In genomic region chr11:110453445-110454154, GRCm38 (mm10) we compare ENCODE assay signal across 21 mouse cellular contexts.
"Had no signal": no experiment of that assay in that cellular context is flagged by ENCODE, and none has a peak within 500 bp of the region (broad histone marks: within the 10 kb centered on the region; RNA-seq: fewer than 3 reads in every experiment).

No protein-coding gene starts in this region.

- H3K9ac ChIP-seq: limb, embryonic 13.5 days; liver, embryonic 12.5 days; liver, embryonic 15.5 days; lung, embryonic 15.5 days; midbrain, embryonic 15.5 days had no signal

- H3K9me3 ChIP-seq: limb, embryonic 10.5 days; limb, embryonic 13.5 days; liver, embryonic 12.5 days; liver, embryonic 15.5 days; lung, embryonic 15.5 days; midbrain, embryonic 15.5 days had no signal

- H3K4me2 ChIP-seq: limb, embryonic 13.5 days; liver, embryonic 12.5 days; liver, embryonic 15.5 days; lung, embryonic 15.5 days; midbrain, embryonic 15.5 days had no signal

- H3K36me3 ChIP-seq: liver, embryonic 12.5 days; liver, embryonic 15.5 days; lung, embryonic 15.5 days; midbrain, embryonic 15.5 days had no signal

- H3K27me3 ChIP-seq: limb, embryonic 13.5 days; liver, embryonic 12.5 days; liver, embryonic 15.5 days; lung, embryonic 15.5 days; midbrain, embryonic 15.5 days had no signal

- H3K27ac ChIP-seq: kidney, postnatal 0 days; layer of hippocampus, adult 2 months; limb, embryonic 10.5 days; limb, embryonic 13.5 days; liver, embryonic 12.5 days; liver, embryonic 15.5 days; lung, embryonic 15.5 days; midbrain, embryonic 15.5 days; stomach, postnatal 0 days had no signal

- DNase-seq: kidney, adult 2 months; kidney, postnatal 25 days; layer of hippocampus, adult 9-11 months; liver; lung, adult 18-20 months; lung, postnatal 10 days; lung, postnatal 36 days; right cerebral cortex, postnatal 4 days; thymus, adult 2 months; thymus, postnatal 14 days; thymus, postnatal 4 days had no signal

- ATAC-seq: intestine, postnatal 0 days; liver, embryonic 12.5 days; midbrain, embryonic 15.5 days had no signal

- H3K4me3 ChIP-seq: layer of hippocampus, adult 2 months; limb, embryonic 10.5 days; limb, embryonic 13.5 days; liver, embryonic 12.5 days; liver, embryonic 15.5 days; lung, embryonic 15.5 days; midbrain, embryonic 15.5 days had no signal
